Mouse (Mus musculus) liver, adult 2 months (tissue): ENCODE measurements around the gene Arsa. TPM values are rescaled to one million over a fixed set of nuclear protein-coding genes. Genes with fewer than 3 reads are reported as not detected.

ENCODE experiments used
- DNase-seq: peaks from one replicate; pipeline ENCODE4 v3.0.0-alpha.2; 2011; ENCODE audit warnings: low read depth, low spot score; ENCODE audit errors: extremely low read depth
- H3K27ac ChIP-seq: fragments of 200-500 bp; replicated peaks from 2 replicates; pipeline ENCODE4 v1.5.1; 2012; ENCODE audit warnings: low read depth, mild to moderate bottlenecking, control low read depth, inconsistent platforms, low read length; ENCODE audit not compliant: insufficient read depth
- H3K27me3 ChIP-seq: fragments of 200-500 bp; 2 replicates; pipeline ENCODE4 v1.6.1; 2012; ENCODE audit warnings: mild to moderate bottlenecking, moderate library complexity, low read length, inconsistent platforms; ENCODE audit not compliant: control insufficient read depth, insufficient read depth
- H3K36me3 ChIP-seq: fragments of 200-500 bp; 2 replicates; pipeline ENCODE4 v1.6.1; 2012; ENCODE audit warnings: low read length, inconsistent platforms; ENCODE audit not compliant: control insufficient read depth, insufficient read depth
- H3K4me1 ChIP-seq: fragments of 200-500 bp; 2 replicates; pipeline ENCODE4 v1.6.1; 2011; ENCODE audit warnings: low read length; ENCODE audit not compliant: control insufficient read depth, insufficient read depth
- H3K4me3 ChIP-seq: fragments of 200-500 bp; 2 replicates; pipeline ENCODE4 v1.5.1; 2011; ENCODE audit warnings: low read depth, mild to moderate bottlenecking, control low read depth, low read length, moderate library complexity; ENCODE audit not compliant: insufficient read depth
- H3K79me2 ChIP-seq: fragments of 200-500 bp; 2 replicates; pipeline ENCODE4 v1.6.1; 2012; ENCODE audit warnings: inconsistent platforms, mild to moderate bottlenecking, low read length, moderate library complexity; ENCODE audit not compliant: control insufficient read depth, insufficient read depth
- H3K9ac ChIP-seq: fragments of 200-500 bp; 2 replicates; pipeline ENCODE4 v1.6.1; 2012; ENCODE audit warnings: low read depth, mild to moderate bottlenecking, control low read depth, inconsistent platforms, low read length
- CTCF ChIP-seq: fragments of 200-500 bp; IDR thresholded peaks from 2 replicates; pipeline ENCODE4 v1.5.1; 2011; ENCODE audit warnings: low read depth, low read length, control low read depth
- POLR2A ChIP-seq: fragments of 200-500 bp; IDR thresholded peaks from 2 replicates; pipeline ENCODE4 v1.6.1; 2011; ENCODE audit warnings: low read length, control low read depth; ENCODE audit not compliant: insufficient read depth; ENCODE audit errors: extremely low read depth
- whole genome bisulfite sequencing: fragments of 180-500 bp; shearing (Covaris S2); methylation state at CpG from one replicate; pipeline ENCODE4 v1.1.7; 2018; 5-methylcytosine and 5-hydroxymethylcytosine counted together
- polyA plus RNA-seq: library from polyadenylated mRNA; depleted of rRNA; stranded (reverse); fragments of >200 nt; gene quantifications from 2 replicates; pipeline ENCODE4 v1.2.3, GENCODE M21; 2012
- total RNA-seq: library from RNA; depleted of rRNA; stranded (reverse); fragments of >200 nt; gene quantifications from 2 replicates; pipeline ENCODE4 v1.2.3, GENCODE M21; 2014

The Arsa gene
- total and polyA plus RNA-seq, 2 experiments: 4.2 to 29.1 TPM

DNA sequence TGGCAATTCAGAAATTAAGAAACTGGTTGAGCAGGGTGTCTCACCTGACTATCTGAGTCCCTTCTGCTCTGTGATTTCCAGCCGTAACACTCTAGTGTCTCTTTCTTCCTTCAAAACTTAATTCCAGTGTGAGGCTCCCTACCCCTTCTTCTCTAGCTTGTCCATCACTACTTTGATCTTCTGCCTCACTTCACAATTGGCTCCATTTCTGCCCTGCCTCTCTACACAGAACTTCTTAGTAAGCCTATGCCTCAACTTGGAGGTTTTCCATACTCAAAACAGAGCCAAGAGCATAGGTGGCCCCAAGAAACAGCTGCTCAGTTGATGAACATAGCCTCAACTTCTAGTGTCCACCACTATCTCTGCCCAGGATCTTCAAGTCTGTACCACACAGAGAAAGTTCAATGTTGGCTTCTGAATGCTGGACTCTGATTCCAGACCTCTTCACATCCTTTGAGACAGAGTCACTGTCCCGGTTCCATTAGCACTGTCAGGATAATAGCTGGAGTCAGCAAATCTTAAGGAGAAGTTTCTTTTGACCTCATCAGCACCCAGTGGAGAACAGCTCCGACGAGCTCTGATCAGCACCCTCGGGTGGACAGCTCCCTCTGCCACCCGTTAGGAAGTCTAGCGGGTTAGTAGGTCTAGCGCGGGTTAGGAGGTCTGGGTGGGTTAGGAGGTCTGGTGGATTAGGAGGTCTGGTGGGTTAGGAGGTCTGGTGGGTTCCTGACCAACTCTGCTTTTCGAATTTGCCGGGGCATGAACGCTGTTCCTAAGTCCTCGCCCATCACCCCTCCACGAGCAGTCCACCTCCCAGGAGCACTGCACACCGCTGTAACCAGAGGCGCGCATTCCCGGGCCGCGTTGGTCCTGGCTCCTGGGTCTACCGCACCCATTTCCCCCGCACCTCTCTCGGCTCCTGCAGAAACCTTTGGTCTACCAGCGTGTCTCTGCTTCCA is 24.0 kb downstream of the Arsa start:
- no peak overlapping the region for H3K4me3 ChIP-seq
- DNase-seq: no peak

DNA sequence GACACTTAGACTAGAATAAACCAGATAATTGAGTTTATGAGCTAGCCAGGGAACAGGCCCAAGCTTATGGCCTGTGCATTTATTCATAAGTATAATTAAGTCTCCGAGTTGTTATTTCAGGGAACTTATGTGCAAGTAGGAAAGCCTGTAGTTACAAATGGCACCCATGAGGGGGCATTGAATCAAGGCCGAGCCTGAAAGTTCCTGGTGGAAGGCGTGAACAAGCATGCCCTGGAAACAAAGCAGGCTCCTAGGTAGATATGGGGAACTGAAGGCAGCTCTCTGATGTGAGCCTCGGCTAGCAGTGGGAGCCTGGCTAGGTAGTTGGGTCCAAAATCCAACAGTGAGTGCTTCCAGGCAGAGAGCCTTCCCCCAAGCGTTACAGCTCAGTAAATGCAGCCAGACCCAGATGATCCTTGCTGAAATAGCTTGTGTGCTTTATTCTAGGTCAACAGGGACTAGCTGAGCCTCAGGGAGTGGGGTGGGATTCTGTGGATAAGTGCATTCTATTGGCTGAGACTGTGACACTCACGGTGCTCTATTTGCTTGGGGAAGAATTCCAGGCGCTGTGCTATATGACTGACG is 34.6 kb downstream of the Arsa start:
- TF ChIP-seq POLR2A (no peak), CTCF (no peak)
- WGBS: 50% methylated on average over 8 of the region's 8 CpGs
- no peaks in the 10 kb centered on the region for H3K79me2 ChIP-seq
- H3K4me3 ChIP-seq: no peak overlapping the region
- no peak overlapping the region for H3K27ac ChIP-seq
- no peak for DNase-seq
- H3K27me3 ChIP-seq: no peaks in the 10 kb centered on the region
- no peaks in the 10 kb centered on the region for H3K36me3 ChIP-seq
- no peaks in the 10 kb centered on the region for H3K4me1 ChIP-seq
- no peak overlapping the region for H3K9ac ChIP-seq

More for the DNA sequence above, 24.0 kb downstream of the Arsa start:
- Histone ChIP-seq H3K79me2 (no peaks in the 10 kb centered on the region), H3K27me3 (peaks cover 8% of the 10 kb centered on the region; the same call in 1 of the 2 replicates), H3K36me3 (no peaks in the 10 kb centered on the region), H3K9ac (no peak overlapping the region), H3K4me1 (no peaks in the 10 kb centered on the region), H3K27ac (no peak overlapping the region)
- WGBS: 5% methylated on average over 24 of the region's 24 CpGs
- TF ChIP-seq POLR2A: no peak
- TF ChIP-seq CTCF: no peak

DNA sequence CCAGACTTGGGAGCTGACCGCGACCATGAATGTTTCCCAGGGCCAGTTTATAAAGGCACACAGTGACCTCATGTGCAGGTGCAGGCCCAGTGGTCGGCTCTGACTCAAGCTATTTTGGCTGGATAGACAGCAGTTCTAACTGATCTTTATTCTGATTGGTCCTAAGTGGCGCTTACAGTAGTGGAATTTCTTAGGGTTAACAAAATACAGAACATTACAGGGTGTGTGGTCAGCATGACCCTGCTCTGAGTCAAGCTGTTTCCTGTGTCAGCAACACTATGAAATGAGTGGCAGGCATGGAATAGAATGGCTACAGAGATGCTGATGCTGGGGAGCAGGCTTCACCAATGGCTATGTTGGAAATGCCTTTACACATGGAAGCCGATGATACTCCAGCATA is 41.3 kb downstream of the Arsa start:
- no peaks in the 10 kb centered on the region for H3K79me2 ChIP-seq
- 86% methylated on average over 5 of the region's 5 CpGs for WGBS
- TF ChIP-seq CTCF (no peak), POLR2A (no peak)

DNA sequence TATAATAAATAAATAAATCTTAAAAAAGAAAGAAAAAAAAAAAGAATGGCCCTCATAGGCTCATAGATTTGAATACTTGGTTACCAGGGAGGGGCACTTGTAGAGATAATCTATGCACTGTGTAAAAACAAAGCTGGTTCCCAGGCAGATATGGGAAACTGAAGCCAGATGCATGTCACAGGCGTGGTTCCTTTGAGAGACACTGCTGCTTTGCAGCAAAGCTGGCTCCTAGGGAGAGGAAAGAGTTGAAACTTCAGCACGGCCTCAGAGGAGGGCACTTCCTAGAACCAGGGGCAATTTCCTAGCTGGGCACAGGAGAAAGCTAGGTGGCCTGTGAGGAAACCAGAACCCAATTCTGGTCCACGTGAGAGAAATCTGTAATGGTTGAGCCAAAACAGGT is 43.1 kb downstream of the Arsa start:
- Histone ChIP-seq H3K9ac (no peak overlapping the region), H3K27me3 (no peaks in the 10 kb centered on the region), H3K27ac (no peak overlapping the region), H3K4me1 (peaks cover 4% of the 10 kb centered on the region), H3K36me3 (no peaks in the 10 kb centered on the region), H3K4me3 (no peak overlapping the region), H3K79me2 (no peaks in the 10 kb centered on the region)
- DNase-seq: no peak
- WGBS: 86% methylated on average over 3 of the region's 3 CpGs
- TF ChIP-seq POLR2A (no peak), CTCF (no peak)

More for the DNA sequence above, 41.3 kb downstream of the Arsa start:
- Histone ChIP-seq H3K27me3 (no peaks in the 10 kb centered on the region), H3K36me3 (no peaks in the 10 kb centered on the region), H3K9ac (no peak overlapping the region), H3K4me1 (peaks cover 2% of the 10 kb centered on the region), H3K27ac (no peak overlapping the region), H3K4me3 (no peak overlapping the region)
- no peak for DNase-seq

DNA sequence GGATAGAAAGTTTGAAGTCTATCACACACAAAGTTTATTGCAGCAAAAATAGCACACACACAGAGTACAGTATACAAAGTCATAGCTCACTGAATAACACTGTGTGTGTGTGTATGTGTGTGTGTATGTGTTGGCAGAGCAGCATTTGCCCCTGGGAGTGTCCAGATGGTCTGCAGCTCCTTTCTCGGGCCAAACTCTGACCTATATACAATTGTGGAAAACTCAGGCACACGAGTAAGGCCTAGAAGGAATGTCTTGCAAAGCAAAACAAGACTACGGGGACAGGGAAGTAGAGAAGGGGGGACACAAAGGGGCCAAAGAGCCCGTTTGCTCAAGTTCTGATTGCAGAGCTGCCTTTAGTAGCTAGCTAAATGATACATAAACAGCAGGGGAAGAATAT is 44.3 kb downstream of the Arsa start:
- TF ChIP-seq POLR2A (no peak), CTCF (no peak)
- WGBS: 80% methylated on average over 4 of the region's 4 CpGs
- H3K36me3 ChIP-seq: no peaks in the 10 kb centered on the region; the same call in 1 of the 2 replicates
- no peak for DNase-seq
- H3K27me3 ChIP-seq: no peaks in the 10 kb centered on the region
- no peak overlapping the region for H3K27ac ChIP-seq
- peaks cover 9% of the 10 kb centered on the region for H3K4me1 ChIP-seq
- H3K79me2 ChIP-seq: no peaks in the 10 kb centered on the region
- H3K9ac ChIP-seq: no peak overlapping the region
- no peak overlapping the region for H3K4me3 ChIP-seq

DNA sequence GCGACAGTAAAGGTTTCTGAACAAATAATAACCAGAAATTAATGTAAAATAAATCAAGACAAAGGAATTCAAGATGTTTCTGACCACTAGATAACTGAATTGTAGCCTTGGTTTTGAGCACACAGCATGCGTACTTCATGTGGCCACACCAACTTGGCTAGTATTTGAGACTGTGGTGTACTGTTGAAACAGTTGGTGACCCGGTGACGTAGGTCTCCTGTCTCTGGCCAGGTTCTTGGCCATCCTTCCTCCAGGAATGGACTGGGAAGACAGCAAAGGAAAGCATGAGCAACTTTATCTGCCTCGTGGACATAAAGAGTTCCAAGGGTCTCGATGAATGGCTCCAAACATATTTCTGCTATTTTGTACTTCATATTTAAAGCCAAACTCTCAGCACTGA is 45.4 kb downstream of the Arsa start:
- Histone ChIP-seq H3K4me1 (peaks cover 12% of the 10 kb centered on the region), H3K79me2 (no peaks in the 10 kb centered on the region), H3K36me3 (peaks cover 8% of the 10 kb centered on the region; the same call in 1 of the 2 replicates), H3K9ac (no peak overlapping the region), H3K27me3 (no peaks in the 10 kb centered on the region), H3K27ac (peak overlapping the region; percentile 95), H3K4me3 (no peak overlapping the region)
- WGBS: 25% methylated on average over 6 of the region's 6 CpGs
- peak; percentile 94 for DNase-seq
- TF ChIP-seq POLR2A: no peak
- no peak for TF ChIP-seq CTCF
